Mouse (Mus musculus) lung, postnatal 0 days (tissue): ENCODE measurements at regions not wholly inside any gene's neighbourhood (a gene's known extent, or its start where the extent isn't known, plus 50 kb on each side); places are given as distances from the start of the nearest gene placed in this dataset.

Source experiments
- CTCF ChIP-seq: IDR thresholded peaks from 2 replicates; pipeline ENCODE4 v1.5.1; 2016; ENCODE audit warnings: antibody characterized with exemption, mild to moderate bottlenecking
- EP300 ChIP-seq: IDR thresholded peaks from 2 replicates; pipeline ENCODE4 v1.6.1; 2016; ENCODE audit warnings: antibody characterized with exemption, mild to moderate bottlenecking, control low read depth

- TF ChIP-seq CTCF (no peak), EP300 (no peak)
These were observed 111.7 kb upstream of the Tll1 start for GRCm38 (mm10) chr8:64317815-64318214.
